Mouse (Mus musculus) limb, embryonic 14.5 days (tissue): ENCODE results near the gene Slc45a3. TPM values are rescaled to one million over a fixed set of nuclear protein-coding genes. Genes with fewer than 3 reads are reported as not detected.
A peak's percentile ranks its signal among the peaks of the same experiment; 100 is the strongest.

ENCODE experiments used
- ATAC-seq: fragments of 200-750 bp; cut with Nextera tagmentation; 2 replicates; pipeline ENCODE4 v1.8.0; 2017; ENCODE audit warnings: low read depth, moderate number of reproducible peaks, moderate TSS enrichment; ENCODE audit not compliant: low FRiP score
- DNase-seq: peaks from one replicate; pipeline ENCODE4 v3.0.0-alpha.2; 2015; ENCODE audit warnings: low spot score
- H3K27ac ChIP-seq: fragments of 300-500 bp; sonication (generic); replicated peaks from 2 replicates; pipeline ENCODE4 v1.5.1; 2014; ENCODE audit warnings: low read depth, mild to moderate bottlenecking, low read length, moderate library complexity, mixed read lengths
- H3K27me3 ChIP-seq: fragments of 300-500 bp; sonication (generic); 2 replicates; pipeline ENCODE4 v1.6.1; 2014; ENCODE audit warnings: low read length, mixed read lengths; ENCODE audit not compliant: control insufficient read depth, insufficient read depth
- H3K36me3 ChIP-seq: fragments of 300-500 bp; sonication (generic); 2 replicates; pipeline ENCODE4 v1.6.1; 2014; ENCODE audit warnings: mild to moderate bottlenecking, low read length, moderate library complexity, mixed read lengths; ENCODE audit not compliant: control insufficient read depth, insufficient read depth
- H3K4me1 ChIP-seq: fragments of 300-500 bp; sonication (generic); 2 replicates; pipeline ENCODE4 v1.6.1; 2014; ENCODE audit warnings: antibody characterized with exemption, low read length, mixed read lengths; ENCODE audit not compliant: control insufficient read depth, insufficient read depth
- H3K4me2 ChIP-seq: fragments of 300-500 bp; sonication (generic); replicated peaks from 2 replicates; pipeline ENCODE4 v1.6.1; 2014; ENCODE audit warnings: low read depth, mild to moderate bottlenecking, low read length, moderate library complexity; ENCODE audit not compliant: severe bottlenecking
- H3K4me3 ChIP-seq: fragments of 300-500 bp; sonication (generic); replicated peaks from 2 replicates; pipeline ENCODE4 v1.5.1; 2014; ENCODE audit warnings: low read length
- H3K9ac ChIP-seq: fragments of 300-500 bp; sonication (generic); 2 replicates; pipeline ENCODE4 v1.6.1; 2014; ENCODE audit warnings: mild to moderate bottlenecking, low read depth, low read length, moderate library complexity; ENCODE audit not compliant: severe bottlenecking
- H3K9me3 ChIP-seq: fragments of 300-500 bp; sonication (generic); 2 replicates; pipeline ENCODE4 v1.6.1; 2016; ENCODE audit warnings: low read length; ENCODE audit not compliant: control insufficient read depth
- POLR2A ChIP-seq: fragments of 200-500 bp; IDR thresholded peaks from 2 replicates; pipeline ENCODE4 v1.8.0; 2012; ENCODE audit warnings: inconsistent platforms, mild to moderate bottlenecking, moderate library complexity, borderline replicate concordance; ENCODE audit not compliant: insufficient read depth, insufficient read length; ENCODE audit errors: extremely low read depth
- WGBS: fragments of 180-500 bp; shearing (Covaris S2); extraction: QIAGEN DNeasy Blood & Tissue Kit; methylation state at CpG from one replicate; pipeline ENCODE4 v1.1.7; 2014; 5-methylcytosine and 5-hydroxymethylcytosine counted together
- polyA plus RNA-seq, 2 experiments: library from polyadenylated mRNA; depleted of rRNA in 1 of 2; stranded (reverse) in 1 of 2; unstranded in 1 of 2; fragments of >200 nt; fragmentation: Nextera tagmentation in 1 of 2; extraction: Ambion mirVana in 1 of 2; gene quantifications; 2 replicates each; pipeline versions ENCODE4 v1.2.1 to v1.2.3; 2012 to 2014

Gene Slc45a3
- polyA plus RNA-seq, 2 experiments = 9.9 to 11.1 TPM

DNA sequence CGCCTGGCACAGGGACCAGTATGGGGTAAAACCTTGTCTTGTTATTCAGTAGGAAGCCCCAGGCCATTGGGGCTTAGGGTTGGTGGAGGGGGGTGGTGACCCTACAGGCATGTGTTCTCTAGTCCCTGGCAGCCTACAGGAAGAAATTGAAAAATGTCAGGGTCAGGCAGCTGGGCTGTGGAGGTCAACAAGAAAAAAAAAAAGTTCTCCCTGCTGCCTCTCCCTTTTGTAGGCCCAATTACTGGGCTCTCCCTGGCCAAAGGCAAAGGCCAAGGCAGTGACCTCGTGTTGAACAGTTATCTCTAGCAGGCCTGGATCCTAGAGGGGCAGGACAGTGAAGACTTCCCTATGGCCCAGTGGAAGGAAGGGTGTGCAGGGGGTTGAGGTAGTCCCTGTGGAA, 17.7 kb downstream of the Slc45a3 start:
- H3K4me3 ChIP-seq = no peak overlapping the region
- ATAC-seq (no peak), DNase-seq (no peak)
- no peaks in the 10 kb centered on the region for H3K9me3 ChIP-seq
- no peak overlapping the region for H3K9ac ChIP-seq
- H3K4me1 ChIP-seq = no peaks in the 10 kb centered on the region
- no peak for TF ChIP-seq POLR2A
- no peaks in the 10 kb centered on the region for H3K36me3 ChIP-seq
- H3K4me2 ChIP-seq = no peak overlapping the region
- 22% methylated on average over 2 of the region's 2 CpGs for WGBS
- no peak overlapping the region for H3K27ac ChIP-seq
- H3K27me3 ChIP-seq = no peaks in the 10 kb centered on the region

DNA sequence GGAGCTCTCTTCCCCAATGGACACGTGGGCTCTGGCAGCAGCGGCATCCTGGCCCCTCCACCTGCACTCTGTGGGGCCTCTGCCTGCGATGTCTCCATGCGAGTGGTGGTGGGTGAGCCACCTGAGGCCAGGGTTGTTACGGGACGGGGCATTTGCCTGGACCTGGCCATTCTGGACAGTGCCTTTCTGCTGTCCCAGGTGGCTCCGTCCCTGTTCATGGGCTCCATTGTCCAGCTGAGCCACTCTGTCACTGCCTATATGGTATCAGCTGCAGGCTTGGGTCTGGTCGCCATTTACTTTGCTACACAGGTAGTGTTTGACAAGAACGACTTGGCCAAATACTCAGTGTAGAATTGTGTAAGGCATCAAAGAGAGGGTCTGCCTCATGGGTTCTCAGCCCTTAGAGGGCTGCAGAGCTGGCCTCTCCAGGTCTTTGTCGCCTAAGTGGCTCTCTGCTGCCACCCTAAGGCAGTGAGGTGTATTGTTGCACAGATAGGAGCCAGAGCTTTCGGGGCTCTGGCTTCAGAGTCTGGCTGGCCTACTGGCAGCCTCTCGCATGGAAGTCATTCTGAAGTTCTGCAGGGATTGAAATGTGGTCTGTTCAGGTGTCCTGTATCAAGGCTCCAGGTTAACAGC, 18.7 kb downstream of the Slc45a3 start:
- no peak overlapping the region for H3K4me3 ChIP-seq

DNA sequence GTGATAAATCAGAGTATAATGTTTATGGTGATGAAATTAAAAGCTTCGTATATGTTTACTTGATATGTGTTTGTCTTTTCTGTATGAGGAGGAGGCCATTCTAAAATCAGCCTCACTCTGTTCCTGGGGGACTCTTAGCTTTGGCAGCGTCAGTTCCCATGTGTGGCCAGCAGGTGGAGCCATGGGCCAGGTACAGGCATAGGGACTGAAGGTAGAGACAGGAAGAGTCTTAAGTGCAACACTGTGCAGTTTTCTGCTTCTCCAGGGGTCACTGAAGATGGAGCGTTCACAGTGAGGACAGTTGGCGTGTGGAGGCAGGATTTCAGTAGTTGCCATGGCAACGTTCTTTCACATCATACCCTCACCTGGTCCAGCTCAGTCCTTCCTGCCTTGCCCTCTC, 20.1 kb downstream of the Slc45a3 start:
- peak; percentile 71 for ATAC-seq
- DNase-seq = peak; percentile 67
- no peak overlapping the region for H3K27ac ChIP-seq
- no peak overlapping the region for H3K4me2 ChIP-seq
- no peak overlapping the region for H3K9ac ChIP-seq
- H3K4me1 ChIP-seq = no peaks in the 10 kb centered on the region
- H3K36me3 ChIP-seq = no peaks in the 10 kb centered on the region
- no peaks in the 10 kb centered on the region for H3K9me3 ChIP-seq
- no peaks in the 10 kb centered on the region for H3K27me3 ChIP-seq
- no peak overlapping the region for H3K4me3 ChIP-seq
- 17% methylated on average over 5 of the region's 5 CpGs for WGBS
- no peak for TF ChIP-seq POLR2A

More for the DNA sequence above, 18.7 kb downstream of the Slc45a3 start:
- Histone ChIP-seq H3K9ac (no peak overlapping the region), H3K27me3 (no peaks in the 10 kb centered on the region), H3K36me3 (no peaks in the 10 kb centered on the region), H3K4me1 (no peaks in the 10 kb centered on the region), H3K27ac (no peak overlapping the region), H3K9me3 (no peaks in the 10 kb centered on the region), H3K4me2 (no peak overlapping the region)
- WGBS = 49% methylated on average over 12 of the region's 12 CpGs
- ATAC-seq (peak; percentile 73), DNase-seq (peak; percentile 56)
- no peak for TF ChIP-seq POLR2A

- Histone ChIP-seq H3K4me2 (no peak overlapping the region), H3K9me3 (no peaks in the 10 kb centered on the region), H3K9ac (no peak overlapping the region), H3K4me3 (no peak overlapping the region), H3K4me1 (no peaks in the 10 kb centered on the region), H3K36me3 (no peaks in the 10 kb centered on the region), H3K27ac (no peak overlapping the region), H3K27me3 (no peaks in the 10 kb centered on the region)
- TF ChIP-seq POLR2A = no peak
- 78% methylated on average over 2 of the region's 2 CpGs for WGBS
- DNase-seq (no peak), ATAC-seq (no peak)
Measured at GRCm38 (mm10) chr1:131983806-131984205, 21.0 kb downstream of the Slc45a3 start.

GRCm38 (mm10) chr1:131987432-131987831, 24.7 kb downstream of the Slc45a3 start:
- TF ChIP-seq POLR2A = no peak
- no peaks in the 10 kb centered on the region for H3K27me3 ChIP-seq
- H3K9ac ChIP-seq = no peak overlapping the region
- no peak overlapping the region for H3K4me3 ChIP-seq
- DNase-seq = no peak
- H3K36me3 ChIP-seq = no peaks in the 10 kb centered on the region
- H3K4me1 ChIP-seq = no peaks in the 10 kb centered on the region
- no peak for ATAC-seq
- no peak overlapping the region for H3K27ac ChIP-seq
- H3K4me2 ChIP-seq = no peak overlapping the region
- 76% methylated on average over 15 of the region's 15 CpGs for WGBS
- H3K9me3 ChIP-seq = no peaks in the 10 kb centered on the region
